Mouse (Mus musculus): Measurements from ENCODE around the gene Muc5ac.

DNA sequence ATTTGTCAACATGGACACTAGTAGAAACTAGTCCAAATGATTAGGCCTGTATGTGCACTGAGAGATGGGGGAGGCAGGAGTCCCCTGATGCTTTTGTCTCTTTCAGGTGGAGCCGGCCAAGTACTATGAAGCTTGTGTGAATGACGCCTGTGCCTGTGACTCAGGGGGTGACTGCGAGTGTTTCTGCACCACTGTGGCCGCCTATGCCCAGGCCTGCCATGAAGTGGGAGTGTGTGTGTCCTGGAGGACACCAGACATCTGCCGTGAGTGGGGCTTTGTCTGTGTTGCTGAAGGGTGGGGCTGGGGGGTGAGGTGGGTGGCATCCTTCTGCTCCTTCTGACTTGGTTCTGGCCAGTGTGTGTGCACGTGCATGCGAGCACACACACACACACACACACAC, 14.4 kb downstream of the Muc5ac start:
- TF ChIP-seq CTCF (conservative IDR thresholded peaks at IDR 0.05; ENCODE audit: low read length) = no peak
- TF ChIP-seq NANOG (IDR thresholded peaks at IDR 0.05; ENCODE audit: borderline replicate concordance, low read length) = no peak
